ENCODE assay signal across 24 mouse cellular contexts in genomic region chr9:60995096-60995495, GRCm38 (mm10).
DNase-seq lines count a peak whose midpoint lies in the region; ATAC-seq and TF ChIP-seq lines count a peak whose summit lies in the region.
"Had no signal": no experiment of that assay in that cellular context is flagged by ENCODE, and none has a peak within 500 bp of the region (broad histone marks: within the 10 kb centered on the region; RNA-seq: fewer than 3 reads in every experiment).

No protein-coding gene starts in this region.

- no peak overlapping the region for H3K27ac ChIP-seq in embryonic facial prominence, embryonic 13.5 days
- H3K27ac ChIP-seq in embryonic facial prominence, embryonic 10.5 days (replicated peaks), result no peak overlapping the region
- H3K27ac ChIP-seq in cerebellum, adult 2 months (ENCODE audit: insufficient read depth, low read length), result no peak overlapping the region
- H3K27ac ChIP-seq: forebrain, embryonic 13.5 days; hindbrain, embryonic 10.5 days; hindbrain, embryonic 15.5 days; limb, embryonic 12.5 days; lung, embryonic 15.5 days; midbrain, embryonic 12.5 days had no signal

- ATAC-seq in embryonic facial prominence, embryonic 13.5 days (ENCODE audit: insufficient number of reproducible peaks, insufficient read depth, low FRiP score, low TSS enrichment, low read depth), result 0 out of 2 replicates have a peak, but pooled peaks have one; percentile 11
- no peak for ATAC-seq in megakaryocyte, adult 5-6 weeks (ENCODE audit: poor library complexity, severe bottlenecking)
- ATAC-seq: forebrain, embryonic 13.5 days; intestine, postnatal 0 days had no signal

- no peak overlapping the region for H3K4me2 ChIP-seq in embryonic facial prominence, embryonic 13.5 days
- H3K4me2 ChIP-seq: forebrain, embryonic 13.5 days; hindbrain, embryonic 15.5 days; limb, embryonic 12.5 days; liver, embryonic 11.5 days; lung, embryonic 15.5 days; midbrain, embryonic 12.5 days had no signal

- peaks cover 10% of the 10 kb centered on the region; the same call in 1 of the 2 replicates for H3K27me3 ChIP-seq in embryonic facial prominence, embryonic 13.5 days
- peaks cover 25% of the 10 kb centered on the region for H3K27me3 ChIP-seq in embryonic facial prominence, embryonic 10.5 days (replicated peaks; ENCODE audit: low read depth, poor library complexity, severe bottlenecking)
- peaks cover 71% of the 10 kb centered on the region for H3K27me3 ChIP-seq in megakaryocyte, embryonic 14.5 days (replicated peaks)
- no peaks in the 10 kb centered on the region for H3K27me3 ChIP-seq in cerebellum, adult 2 months (ENCODE audit: control insufficient read depth, insufficient read depth, low read length)
- H3K27me3 ChIP-seq: hindbrain, embryonic 15.5 days had no signal

- H3K4me1 ChIP-seq in embryonic facial prominence, embryonic 13.5 days, result peaks cover 19% of the 10 kb centered on the region
- peaks cover 14% of the 10 kb centered on the region for H3K4me1 ChIP-seq in embryonic facial prominence, embryonic 10.5 days
- peaks cover 63% of the 10 kb centered on the region for H3K4me1 ChIP-seq in megakaryocyte, embryonic 14.5 days
- no peaks in the 10 kb centered on the region for H3K4me1 ChIP-seq in cerebellum, adult 2 months (ENCODE audit: control insufficient read depth, insufficient read depth, low read length)
- H3K4me1 ChIP-seq: hindbrain, embryonic 15.5 days had no signal

- no peaks in the 10 kb centered on the region for H3K36me3 ChIP-seq in embryonic facial prominence, embryonic 13.5 days
- no peaks in the 10 kb centered on the region for H3K36me3 ChIP-seq in embryonic facial prominence, embryonic 10.5 days (replicated peaks)
- H3K36me3 ChIP-seq in megakaryocyte, embryonic 14.5 days (replicated peaks; ENCODE audit: low read length), result no peaks in the 10 kb centered on the region
- H3K36me3 ChIP-seq: hindbrain, embryonic 10.5 days; hindbrain, embryonic 15.5 days; limb, embryonic 12.5 days; lung, embryonic 15.5 days; midbrain, embryonic 12.5 days had no signal

- no peak overlapping the region for H3K4me3 ChIP-seq in embryonic facial prominence, embryonic 13.5 days
- no peak overlapping the region for H3K4me3 ChIP-seq in embryonic facial prominence, embryonic 10.5 days
- H3K4me3 ChIP-seq in megakaryocyte, embryonic 14.5 days (replicated peaks), result peak overlapping the region; percentile 33
- H3K4me3 ChIP-seq in cerebellum, adult 2 months (replicated peaks; ENCODE audit: insufficient read depth, low read depth, low read length), result no peak overlapping the region
- H3K4me3 ChIP-seq: forebrain, embryonic 13.5 days; hindbrain, embryonic 10.5 days; hindbrain, embryonic 15.5 days; limb, embryonic 12.5 days; lung, embryonic 15.5 days; midbrain, embryonic 12.5 days; myocyte had no signal

- DNase-seq in embryonic facial prominence, embryonic 10.5 days (ENCODE audit: low spot score), result no peak
- DNase-seq in T-cell, adult 2 months (ENCODE audit: low spot score), result peak; percentile 28
- DNase-seq in naive thymus-derived CD4-positive, alpha-beta T cell, adult 2 months (ENCODE audit: low read depth), result peak; percentile 66
- DNase-seq in cerebellum, adult 2 months, result no peak
- DNase-seq: adrenal gland, postnatal 14 days; cerebellum, adult 11-12 months; cerebellum, postnatal 10 days; gastrocnemius, postnatal 10 days; kidney, adult 9 months; kidney, postnatal 14 days; right cerebral cortex, postnatal 14 days; thymus, postnatal 25 days had no signal

- no peaks in the 10 kb centered on the region for H3K9me3 ChIP-seq in embryonic facial prominence, embryonic 13.5 days
- no peaks in the 10 kb centered on the region for H3K9me3 ChIP-seq in embryonic facial prominence, embryonic 10.5 days
- H3K9me3 ChIP-seq in megakaryocyte, embryonic 14.5 days, result peaks cover 17% of the 10 kb centered on the region
- H3K9me3 ChIP-seq: forebrain, embryonic 13.5 days; hindbrain, embryonic 10.5 days; hindbrain, embryonic 15.5 days; limb, embryonic 12.5 days; lung, embryonic 15.5 days; midbrain, embryonic 12.5 days had no signal

- no peak for TF ChIP-seq POLR2A in cerebellum, adult 2 months (IDR thresholded peaks at IDR 0.05; ENCODE audit: borderline replicate concordance, insufficient read depth, low read length)

- 57% methylated on average over 6 of the region's 6 CpGs for WGBS in embryonic facial prominence, embryonic 13.5 days
- 81% methylated on average over 6 of the region's 6 CpGs for WGBS in embryonic facial prominence, embryonic 10.5 days
- WGBS in cerebellum, adult 2 months, result 86% methylated on average over 6 of the region's 6 CpGs

- H3K9ac ChIP-seq in embryonic facial prominence, embryonic 13.5 days, result no peak overlapping the region
- H3K9ac ChIP-seq: forebrain, embryonic 13.5 days; hindbrain, embryonic 15.5 days; limb, embryonic 12.5 days; lung, embryonic 15.5 days; midbrain, embryonic 12.5 days had no signal

- TF ChIP-seq CTCF in cerebellum, adult 2 months (IDR thresholded peaks at IDR 0.05; ENCODE audit: borderline replicate concordance, insufficient read depth, low read depth, low read length), result no peak

Comparison
In these comparisons a context has a peak if more than half of its experiments do, and no peak if none do; other contexts are left out.
1. DNase-seq: peak in T-cell, adult 2 months (single experiment) and naive thymus-derived CD4-positive, alpha-beta T cell, adult 2 months (single experiment); none in embryonic facial prominence, embryonic 10.5 days (single experiment) and cerebellum, adult 2 months (0 of 2).